Mouse (Mus musculus) forebrain, postnatal 0 days (tissue): Measurements from ENCODE around the gene Bhlhe40. TPM values are rescaled to one million over a fixed set of nuclear protein-coding genes. Genes with fewer than 3 reads are reported as not detected.

Source experiments
- ATAC-seq: fragments of 200-750 bp; cut with Nextera tagmentation; 2 replicates; pipeline ENCODE4 v1.8.0; 2017; ENCODE audit warnings: mild to moderate bottlenecking, moderate library complexity
- DNase-seq: peaks from one replicate; pipeline ENCODE4 v3.0.0-alpha.2; 2015
- H3K27ac ChIP-seq: fragments of 300-500 bp; sonication (generic); 2 replicates; pipeline ENCODE4 v1.5.1; 2014; ENCODE audit warnings: low read depth, mild to moderate bottlenecking, antibody characterized with exemption, low read length, moderate library complexity, mixed read lengths
- H3K27me3 ChIP-seq: fragments of 300-500 bp; sonication (generic); 2 replicates; pipeline ENCODE4 v1.6.1; 2014; ENCODE audit warnings: mild to moderate bottlenecking, low read length, mixed read lengths; ENCODE audit not compliant: insufficient read depth
- H3K36me3 ChIP-seq: fragments of 300-500 bp; sonication (generic); 2 replicates; pipeline ENCODE4 v1.6.1; 2014; ENCODE audit warnings: mild to moderate bottlenecking, moderate library complexity; ENCODE audit not compliant: insufficient read depth
- H3K4me1 ChIP-seq: fragments of 300-500 bp; sonication (generic); 2 replicates; pipeline ENCODE4 v1.6.1; 2014; ENCODE audit warnings: antibody characterized with exemption; ENCODE audit not compliant: insufficient read depth
- H3K4me2 ChIP-seq: fragments of 300-500 bp; sonication (generic); 2 replicates; pipeline ENCODE4 v1.6.1; 2014; ENCODE audit warnings: low read depth, mild to moderate bottlenecking, moderate library complexity
- H3K4me3 ChIP-seq: fragments of 300-500 bp; sonication (generic); 2 replicates; pipeline ENCODE4 v1.5.1; 2014; ENCODE audit warnings: low read depth, low read length, mixed read lengths
- H3K9ac ChIP-seq: fragments of 300-500 bp; sonication (generic); 2 replicates; pipeline ENCODE4 v1.6.1; 2014; ENCODE audit warnings: mild to moderate bottlenecking
- H3K9me3 ChIP-seq: fragments of 300-500 bp; sonication (generic); 2 replicates; pipeline ENCODE4 v1.6.1; 2016; ENCODE audit warnings: low read length
- CTCF ChIP-seq: sonication (generic); IDR thresholded peaks from 2 replicates; pipeline ENCODE4 v1.5.1; 2016; ENCODE audit warnings: antibody characterized with exemption, control low read depth, low read depth
- WGBS: fragments of 180-500 bp; shearing (Covaris S2); extraction: QIAGEN DNeasy Blood & Tissue Kit; methylation state at CpG from one replicate; pipeline ENCODE4 v1.1.7; 2014; 5-methylcytosine and 5-hydroxymethylcytosine counted together
- polyA plus RNA-seq: library from polyadenylated mRNA; unstranded; fragments of >200 nt; fragmentation: Nextera tagmentation; extraction: Ambion mirVana; gene quantifications from 2 replicates; pipeline ENCODE4 v1.2.1, GENCODE M21; 2015
- total RNA-seq: library from RNA; depleted of rRNA; stranded (reverse); fragments of >200 nt; gene quantifications from 2 replicates; pipeline ENCODE4 v1.2.3, GENCODE M21; 2014

The Bhlhe40 gene
- total and polyA plus RNA-seq, 2 experiments from 2014 or later: 8.3 to 11.1 TPM

DNA sequence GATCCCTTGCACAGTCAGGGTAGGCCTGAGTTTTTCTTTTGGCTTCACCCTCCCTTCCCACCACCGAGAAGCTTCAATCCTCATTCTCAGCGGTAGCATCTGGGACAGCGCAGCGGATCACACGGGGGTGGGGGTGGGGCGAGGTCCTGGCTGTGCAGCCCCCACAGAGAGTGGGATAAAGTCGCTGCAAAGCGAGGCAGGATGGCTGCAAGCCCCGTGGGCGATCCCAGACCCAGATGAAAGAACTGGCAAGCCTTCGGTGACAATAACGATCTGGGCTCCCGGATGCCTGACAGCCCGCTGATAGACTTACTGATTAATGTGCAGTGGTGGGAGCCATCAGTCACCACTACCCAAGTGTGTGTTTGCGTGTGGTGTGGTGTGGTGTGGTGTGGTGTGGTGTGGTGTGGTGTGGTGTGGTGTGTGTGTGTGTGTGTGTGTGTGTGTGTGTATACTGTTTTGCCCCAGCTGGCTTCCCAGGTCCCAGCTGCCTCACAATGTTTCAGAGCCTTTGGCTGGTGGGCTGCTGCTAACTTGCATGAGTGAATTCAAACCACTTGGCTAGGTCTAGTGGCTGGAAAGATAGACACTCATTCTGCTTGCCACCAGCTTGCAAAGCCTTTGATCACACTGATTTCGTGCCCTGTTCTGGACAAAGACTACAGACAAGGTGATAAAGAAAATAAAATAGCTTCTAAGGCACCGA, 40.4 kb downstream of the Bhlhe40 start:
- no peak overlapping the region for H3K27ac ChIP-seq
- H3K4me3 ChIP-seq: no peak overlapping the region
- TF ChIP-seq CTCF: no peak
- 17% methylated on average over 17 of the region's 17 CpGs for WGBS
- H3K36me3 ChIP-seq: no peaks in the 10 kb centered on the region
- ATAC-seq: peak; percentile 68
- no peaks in the 10 kb centered on the region for H3K4me1 ChIP-seq
- no peak overlapping the region for H3K9ac ChIP-seq
- peak; percentile 27 for DNase-seq
- H3K9me3 ChIP-seq: no peaks in the 10 kb centered on the region
- no peaks in the 10 kb centered on the region for H3K27me3 ChIP-seq
- no peak overlapping the region for H3K4me2 ChIP-seq

GRCm38 (mm10) chr6:108702648-108703047, 42.2 kb downstream of the Bhlhe40 start:
- no peak for DNase-seq
- Histone ChIP-seq H3K36me3 (no peaks in the 10 kb centered on the region), H3K9ac (no peak overlapping the region), H3K4me1 (no peaks in the 10 kb centered on the region), H3K9me3 (no peaks in the 10 kb centered on the region), H3K4me3 (no peak overlapping the region), H3K4me2 (no peak overlapping the region), H3K27ac (no peak overlapping the region), H3K27me3 (no peaks in the 10 kb centered on the region; the same call in 1 of the 2 replicates)
- no peak for TF ChIP-seq CTCF
- 54% methylated on average over 3 of the region's 3 CpGs for WGBS
- no peak for ATAC-seq

DNA sequence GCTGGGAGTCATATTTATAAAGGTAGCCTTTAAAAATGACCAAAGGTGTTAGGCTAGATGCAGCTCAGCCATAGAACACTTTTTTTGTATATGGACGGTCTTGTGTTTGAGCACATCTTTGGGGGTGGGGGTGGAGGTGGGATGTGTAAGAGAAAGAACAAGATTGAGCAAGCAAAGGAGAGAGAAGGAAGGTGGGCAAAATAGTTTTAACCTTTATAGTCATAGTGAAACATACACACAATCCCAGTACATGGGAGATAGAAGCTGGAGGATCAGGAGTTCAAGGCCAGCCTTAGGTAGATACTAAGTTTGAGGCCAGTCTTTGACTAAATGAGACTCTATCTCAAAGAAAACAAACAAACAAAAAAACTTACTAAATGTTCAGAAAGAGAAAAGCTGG, 42.7 kb downstream of the Bhlhe40 start:
- Histone ChIP-seq H3K4me1 (no peaks in the 10 kb centered on the region), H3K36me3 (no peaks in the 10 kb centered on the region), H3K4me3 (no peak overlapping the region), H3K27ac (no peak overlapping the region), H3K4me2 (no peak overlapping the region), H3K9me3 (no peaks in the 10 kb centered on the region), H3K27me3 (no peaks in the 10 kb centered on the region; the same call in 1 of the 2 replicates), H3K9ac (no peak overlapping the region)
- 67% methylated on average over 1 of the region's 1 CpGs for WGBS
- no peak for ATAC-seq
- DNase-seq: no peak
- no peak for TF ChIP-seq CTCF

DNA sequence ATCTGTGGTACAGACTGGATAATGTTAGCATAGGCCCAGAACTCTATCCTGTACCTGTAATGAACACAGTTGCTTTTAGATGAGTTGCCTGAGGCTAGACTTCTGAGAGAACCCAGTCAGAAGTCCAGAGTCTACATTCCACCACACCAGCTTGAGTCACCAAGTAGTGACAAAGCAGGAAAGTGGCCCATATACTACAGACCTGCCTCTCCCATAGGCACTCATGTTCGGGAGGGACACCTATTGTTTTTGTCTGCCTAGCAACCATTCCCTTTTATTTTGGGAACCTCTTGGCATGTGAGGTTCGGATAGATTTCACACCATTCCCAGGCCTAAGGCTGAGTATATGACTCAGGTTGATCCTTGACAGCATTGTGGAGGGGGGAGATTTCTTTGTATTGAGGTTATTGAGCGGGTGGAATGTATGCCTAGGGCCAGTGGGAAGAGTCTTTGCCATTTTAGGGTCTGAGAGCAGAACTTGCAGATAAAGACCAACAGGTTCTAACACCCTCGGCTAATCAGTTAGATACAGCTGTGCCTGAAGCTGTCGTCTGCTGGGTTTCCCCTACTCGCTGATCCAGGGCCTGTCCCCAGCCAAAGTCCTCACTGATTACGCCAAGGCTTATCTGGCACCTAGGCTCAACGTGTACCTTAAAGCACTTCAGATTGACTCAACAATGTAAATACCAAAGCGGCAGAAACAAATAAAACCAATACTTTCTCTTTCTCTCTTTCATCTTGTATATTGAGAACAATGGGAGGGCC, 44.1 kb downstream of the Bhlhe40 start:
- 72% methylated on average over 9 of the region's 9 CpGs for WGBS
- DNase-seq (no peak), ATAC-seq (no peak)
- Histone ChIP-seq H3K4me2 (no peak overlapping the region), H3K27ac (no peak overlapping the region), H3K4me1 (no peaks in the 10 kb centered on the region), H3K9me3 (no peaks in the 10 kb centered on the region), H3K9ac (no peak overlapping the region), H3K27me3 (no peaks in the 10 kb centered on the region; the same call in 1 of the 2 replicates), H3K4me3 (no peak overlapping the region), H3K36me3 (no peaks in the 10 kb centered on the region)
- TF ChIP-seq CTCF: no peak

GRCm38 (mm10) chr6:108705957-108706356, 45.5 kb downstream of the Bhlhe40 start:
- ATAC-seq (no peak), DNase-seq (no peak)
- no peak overlapping the region for H3K27ac ChIP-seq
- H3K4me3 ChIP-seq: no peak overlapping the region
- H3K36me3 ChIP-seq: no peaks in the 10 kb centered on the region
- no peak for TF ChIP-seq CTCF
- no peaks in the 10 kb centered on the region for H3K4me1 ChIP-seq
- H3K9ac ChIP-seq: no peak overlapping the region
- no peaks in the 10 kb centered on the region for H3K9me3 ChIP-seq
- 89% methylated on average over 6 of the region's 6 CpGs for WGBS
- H3K27me3 ChIP-seq: no peaks in the 10 kb centered on the region; the same call in 1 of the 2 replicates
- no peak overlapping the region for H3K4me2 ChIP-seq

DNA sequence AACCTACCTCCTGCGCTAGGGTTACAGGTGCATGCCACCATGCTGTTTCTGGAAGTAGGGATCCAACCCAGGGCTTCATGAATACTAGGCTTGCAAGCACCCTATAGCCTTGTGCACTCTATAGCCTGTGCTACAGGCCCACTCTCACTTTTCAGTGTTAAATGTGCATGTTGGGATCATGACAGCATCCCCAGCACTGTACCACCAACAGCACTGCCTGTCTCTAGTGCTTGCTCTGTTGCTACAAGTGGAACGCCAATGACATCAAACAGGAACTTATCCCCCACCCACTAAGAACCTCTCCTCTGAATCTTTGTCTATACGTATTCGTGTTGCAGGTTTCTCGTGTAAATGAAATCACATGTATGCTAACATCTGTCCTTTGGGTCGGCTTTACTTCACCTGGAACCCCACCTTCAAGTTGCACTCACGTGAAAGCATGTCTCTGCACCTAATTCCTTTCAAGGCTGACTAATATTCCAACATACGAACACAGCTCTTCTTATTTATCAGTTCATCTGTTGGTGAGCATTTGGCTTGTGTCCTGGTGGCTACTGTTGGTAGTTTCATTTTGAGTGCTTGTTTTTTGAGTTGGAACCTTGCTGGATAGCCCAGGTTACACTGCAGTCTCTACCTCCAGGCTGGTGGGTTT, 46.7 kb downstream of the Bhlhe40 start:
- no peaks in the 10 kb centered on the region for H3K9me3 ChIP-seq
- H3K36me3 ChIP-seq: no peaks in the 10 kb centered on the region
- no peak overlapping the region for H3K27ac ChIP-seq
- H3K4me1 ChIP-seq: no peaks in the 10 kb centered on the region
- no peak overlapping the region for H3K4me3 ChIP-seq
- TF ChIP-seq CTCF: no peak
- H3K4me2 ChIP-seq: no peak overlapping the region
- H3K27me3 ChIP-seq: no peaks in the 10 kb centered on the region; the same call in 1 of the 2 replicates
- DNase-seq (no peak), ATAC-seq (no peak)
- WGBS: 94% methylated on average over 8 of the region's 8 CpGs
- H3K9ac ChIP-seq: no peak overlapping the region

DNA sequence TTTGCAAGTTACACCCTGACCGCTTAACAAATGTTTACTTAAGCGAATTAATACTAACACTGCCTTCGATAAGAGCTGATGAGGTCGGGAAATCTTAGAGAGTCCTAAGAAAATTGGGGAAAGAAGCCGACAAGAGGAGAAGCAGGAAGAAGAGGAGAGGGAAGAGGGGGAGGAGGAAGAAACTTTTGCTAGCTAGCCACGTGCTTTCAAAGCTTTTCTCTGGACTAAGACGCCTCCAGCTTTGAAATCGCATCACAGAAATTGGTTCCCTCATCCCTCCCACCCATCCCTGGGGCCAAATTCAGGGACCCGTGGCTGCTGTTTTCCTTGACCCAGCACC, 48.7 kb downstream of the Bhlhe40 start:
- WGBS: 18% methylated on average over 9 of the region's 9 CpGs
- TF ChIP-seq CTCF: no peak
- ATAC-seq (peak; percentile 12; the same call in 1 of the 2 replicates), DNase-seq (no peak)
- H3K9me3 ChIP-seq: no peaks in the 10 kb centered on the region
- peak overlapping the region; percentile 65 for H3K9ac ChIP-seq
- no peaks in the 10 kb centered on the region for H3K4me1 ChIP-seq
- H3K4me3 ChIP-seq: peak overlapping the region; percentile 42
- peak overlapping the region; percentile 93 for H3K4me2 ChIP-seq
- H3K27ac ChIP-seq: peak overlapping the region; percentile 66; the same call in 1 of the 2 replicates
- H3K36me3 ChIP-seq: no peaks in the 10 kb centered on the region
- H3K27me3 ChIP-seq: no peaks in the 10 kb centered on the region; the same call in 1 of the 2 replicates
